Mouse (Mus musculus) regulatory T cell (primary cell): ENCODE measurements around the gene Trappc12.
"Not testable (repeated sequence)": the region's sequence is repeated elsewhere in the genome, so short reads cannot be mapped to it uniquely, and the experiment has no call there.

Experiments
- in situ Hi-C: fragments of 300-600 bp; cut with MboI, MseI; formaldehyde crosslinking; loops from one replicate; pipeline ENCODE4 v1.15.1; 2025; ENCODE audit warnings: high pct_unique_total_duplicates

The Trappc12 gene

GRCm38 (mm10) chr12:28733520-28734245, 16.6 kb downstream of the Trappc12 start:
- in situ Hi-C loops: not testable (repeated sequence)

GRCm38 (mm10) chr12:28732631-28733030, 17.6 kb downstream of the Trappc12 start:
- in situ Hi-C loops: no loop called here

- in situ Hi-C loops: no loop called here
Observed at GRCm38 (mm10) chr12:28727061-28727460, 23.2 kb downstream of the Trappc12 start.

GRCm38 (mm10) chr12:28726204-28726603, 24.1 kb downstream of the Trappc12 start:
- in situ Hi-C loops: no loop called here

- in situ Hi-C loops: no loop called here
Observed at GRCm38 (mm10) chr12:28724366-28724765, 25.9 kb downstream of the Trappc12 start.

GRCm38 (mm10) chr12:28718106-28718505, 32.2 kb downstream of the Trappc12 start:
- in situ Hi-C loops: no loop called here

- in situ Hi-C loops: no loop called here
Observed at GRCm38 (mm10) chr12:28717066-28717465, 33.2 kb downstream of the Trappc12 start.

- in situ Hi-C loops: no loop called here
Observed at GRCm38 (mm10) chr12:28714822-28715632, 35.2 kb downstream of the Trappc12 start.

GRCm38 (mm10) chr12:28710566-28711185, 39.6 kb downstream of the Trappc12 start:
- in situ Hi-C loops: no loop called here

- in situ Hi-C loops: no loop called here
Observed at GRCm38 (mm10) chr12:28708154-28708553, 42.1 kb downstream of the Trappc12 start.

GRCm38 (mm10) chr12:28705204-28705603, 45.1 kb downstream of the Trappc12 start:
- in situ Hi-C loops: no loop called here

GRCm38 (mm10) chr12:28704381-28704780, 45.9 kb downstream of the Trappc12 start:
- in situ Hi-C loops: loop anchor here (5.0 kb wide), 1 partner anchor 128 kb away; no protein-coding TSS in a partner anchor

- in situ Hi-C loops: loop anchor here (5.0 kb wide), 1 partner anchor 131 kb away; no protein-coding TSS in a partner anchor
Observed at GRCm38 (mm10) chr12:28701302-28701701, 49.0 kb downstream of the Trappc12 start.

- in situ Hi-C loops: loop anchor here (5.0 kb wide), 1 partner anchor 132 kb away; no protein-coding TSS in a partner anchor
Observed at GRCm38 (mm10) chr12:28700561-28701025, 49.7 kb downstream of the Trappc12 start.

GRCm38 (mm10) chr12:28700101-28700511, 50.2 kb downstream of the Trappc12 start:
- in situ Hi-C loops: loop anchor here (5.0 kb wide), 1 partner anchor 132 kb away; no protein-coding TSS in a partner anchor

GRCm38 (mm10) chr12:28699656-28700055, 50.6 kb downstream of the Trappc12 start:
- in situ Hi-C loops: loop anchor here (5.0 kb wide), 2 partner anchors 38 to 133 kb away; no protein-coding TSS in a partner anchor

GRCm38 (mm10) chr12:28699086-28699485, 51.2 kb downstream of the Trappc12 start:
- in situ Hi-C loops: loop anchor here (5.0 kb wide), 1 partner anchor 38 kb away; no protein-coding TSS in a partner anchor

- in situ Hi-C loops: loop anchor here (5.0 kb wide), 1 partner anchor 39 kb away; no protein-coding TSS in a partner anchor
Observed at GRCm38 (mm10) chr12:28697821-28698595, 52.3 kb downstream of the Trappc12 start.

GRCm38 (mm10) chr12:28694776-28695175, 55.5 kb downstream of the Trappc12 start:
- in situ Hi-C loops: loop anchor here (5.0 kb wide), 1 partner anchor 43 kb away; no protein-coding TSS in a partner anchor

- in situ Hi-C loops: no loop called here
Observed at GRCm38 (mm10) chr12:28694231-28694630, 56.0 kb downstream of the Trappc12 start.

- in situ Hi-C loops: no loop called here
Observed at GRCm38 (mm10) chr12:28693738-28694137, 56.5 kb downstream of the Trappc12 start.
